Mouse (Mus musculus): Measurements from ENCODE around the gene Csnka2ip.

DNA sequence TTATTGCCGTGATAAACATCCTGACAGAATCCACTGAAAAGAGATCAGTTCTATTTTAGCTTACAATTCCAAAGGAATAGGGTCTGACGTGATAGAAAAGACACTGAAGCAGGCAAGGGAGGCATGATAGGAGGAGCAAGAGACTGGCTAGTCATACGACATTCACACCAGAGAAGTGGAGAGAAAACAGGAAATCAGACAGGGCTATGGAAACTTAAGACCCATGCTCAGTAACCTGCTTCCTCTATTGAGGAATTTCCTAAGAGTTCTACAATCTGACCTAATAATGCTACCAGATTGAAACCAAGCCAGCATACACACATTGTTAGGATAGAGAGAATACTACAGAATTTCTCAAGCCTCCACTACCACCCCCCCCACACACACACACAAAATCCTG is 12.4 kb upstream of the Csnka2ip start:
- TF ChIP-seq CTCF (IDR thresholded peaks at IDR 0.05; ENCODE audit: low read depth) (no peak), EP300 (IDR thresholded peaks at IDR 0.05; ENCODE audit: low read depth) (no peak)
